Mouse (Mus musculus): Measurements from ENCODE around the gene Hist1h4h.
"Not testable (repeated sequence)": the region's sequence is repeated elsewhere in the genome, so short reads cannot be mapped to it uniquely, and the experiment has no call there.

Hist1h4h gene

GRCm38 (mm10) chr13:23560699-23561098 is 29.8 kb downstream of the Hist1h4h start:
- not testable (repeated sequence) for DNase-seq

GRCm38 (mm10) chr13:23561531-23561882 is 30.7 kb downstream of the Hist1h4h start:
- not testable (repeated sequence) for DNase-seq

- peak; percentile 89 for DNase-seq
Measured at GRCm38 (mm10) chr13:23561883-23562659, 31.2 kb downstream of the Hist1h4h start, which contains the start of gene Hist1h3e. TSS of gene Hist1h3e (minus strand) at chr13:23562369.

- DNase-seq = no peak
Measured at GRCm38 (mm10) chr13:23562699-23563462, 32.0 kb downstream of the Hist1h4h start.

GRCm38 (mm10) chr13:23564482-23564881 is 33.6 kb downstream of the Hist1h4h start:
- DNase-seq = no peak

- not testable (repeated sequence) for DNase-seq
Measured at GRCm38 (mm10) chr13:23570261-23571021, 39.6 kb downstream of the Hist1h4h start.

GRCm38 (mm10) chr13:23571022-23571503 is 40.2 kb downstream of the Hist1h4h start, which contains the start of the genes Hist1h2ae and Hist1h2bg:
TSS of gene Hist1h2ae (minus strand) at chr13:23571220.
TSS of gene Hist1h2bg (plus strand) at chr13:23571396.
- peak; percentile 58 for DNase-seq

- DNase-seq = not testable (repeated sequence)
Measured at GRCm38 (mm10) chr13:23571504-23572217, 40.8 kb downstream of the Hist1h4h start.

GRCm38 (mm10) chr13:23572218-23573033 is 41.6 kb downstream of the Hist1h4h start:
- DNase-seq = no peak

GRCm38 (mm10) chr13:23573034-23573897 is 42.4 kb downstream of the Hist1h4h start:
- DNase-seq = not testable (repeated sequence)

- peak; percentile 68 for DNase-seq
Measured at GRCm38 (mm10) chr13:23573898-23574524, 43.2 kb downstream of the Hist1h4h start, which contains the start of the genes Hist1h2bf and Hist1h2ad. TSS of gene Hist1h2bf (minus strand) at chr13:23574196. TSS of gene Hist1h2ad (plus strand) at chr13:23574381.

- not testable (repeated sequence) for DNase-seq
Measured at GRCm38 (mm10) chr13:23574546-23575170, 43.8 kb downstream of the Hist1h4h start.

GRCm38 (mm10) chr13:23575271-23575851 is 44.5 kb downstream of the Hist1h4h start, which contains the start of gene Hist1h3d:
TSS of gene Hist1h3d (plus strand) at chr13:23575763.
- DNase-seq = peak; percentile 17

GRCm38 (mm10) chr13:23575864-23576313 is 45.0 kb downstream of the Hist1h4h start:
- not testable (repeated sequence) for DNase-seq

GRCm38 (mm10) chr13:23576351-23576881 is 45.6 kb downstream of the Hist1h4h start:
- no peak for DNase-seq

GRCm38 (mm10) chr13:23576906-23577639 is 46.2 kb downstream of the Hist1h4h start:
- no peak for DNase-seq

GRCm38 (mm10) chr13:23577835-23578234 is 47.0 kb downstream of the Hist1h4h start:
- no peak for DNase-seq
